Mouse (Mus musculus) spleen, adult 12 weeks (tissue): Measurements from ENCODE around the gene Lemd1.
A peak's percentile ranks its signal among the peaks of the same experiment; 100 is the strongest.
"Not testable (repeated sequence)": the region's sequence is repeated elsewhere in the genome, so short reads cannot be mapped to it uniquely, and the experiment has no call there.

Experiments
- DNase-seq: peaks from one replicate; pipeline ENCODE4 v3.0.0; 2022; ENCODE audit warnings: low spot score

Lemd1 gene

GRCm38 (mm10) chr1:132191093-132191785 lies at the start of gene Lemd1, which contains the start of gene AC124108.1:
Gene Lemd1 (plus strand): TSS chr1:132191431.
Gene AC124108.1 (plus strand): TSS chr1:132191457.
- no peak for DNase-seq

- DNase-seq: no peak
These were observed 49.5 kb upstream of the Lemd1 start for GRCm38 (mm10) chr1:132141753-132142152.

GRCm38 (mm10) chr1:132143079-132143478 lies 48.2 kb upstream of the Lemd1 start:
- DNase-seq: no peak

- DNase-seq: no peak
These were observed 47.5 kb upstream of the Lemd1 start for GRCm38 (mm10) chr1:132143730-132144129.

- DNase-seq: no peak
These were observed 47.0 kb upstream of the Lemd1 start for GRCm38 (mm10) chr1:132144223-132144622.

- DNase-seq: no peak
These were observed 46.4 kb upstream of the Lemd1 start for GRCm38 (mm10) chr1:132144837-132145236.

- DNase-seq: no peak
These were observed 45.1 kb upstream of the Lemd1 start for GRCm38 (mm10) chr1:132145973-132146685.

GRCm38 (mm10) chr1:132149410-132149809 lies 41.8 kb upstream of the Lemd1 start:
- DNase-seq: no peak

GRCm38 (mm10) chr1:132150171-132150570 lies 41.1 kb upstream of the Lemd1 start:
- no peak for DNase-seq

- no peak for DNase-seq
These were observed 40.2 kb upstream of the Lemd1 start for GRCm38 (mm10) chr1:132150817-132151601.

- no peak for DNase-seq
These were observed 39.3 kb upstream of the Lemd1 start for GRCm38 (mm10) chr1:132151908-132152307.

GRCm38 (mm10) chr1:132153086-132153690 lies 38.0 kb upstream of the Lemd1 start:
- no peak for DNase-seq

GRCm38 (mm10) chr1:132153691-132154090 lies 37.5 kb upstream of the Lemd1 start:
- DNase-seq: no peak

GRCm38 (mm10) chr1:132155737-132156136 lies 35.5 kb upstream of the Lemd1 start:
- peak; percentile 48 for DNase-seq

GRCm38 (mm10) chr1:132157016-132157781 lies 34.0 kb upstream of the Lemd1 start:
- peak; percentile 52 for DNase-seq

- DNase-seq: no peak
These were observed 33.4 kb upstream of the Lemd1 start for GRCm38 (mm10) chr1:132157808-132158207.

- DNase-seq: no peak
These were observed 32.5 kb upstream of the Lemd1 start for GRCm38 (mm10) chr1:132158741-132159140.

GRCm38 (mm10) chr1:132159681-132160080 lies 31.6 kb upstream of the Lemd1 start:
- DNase-seq: no peak

GRCm38 (mm10) chr1:132161211-132161880 lies 29.9 kb upstream of the Lemd1 start:
- no peak for DNase-seq

- not testable (repeated sequence) for DNase-seq
These were observed 28.6 kb upstream of the Lemd1 start for GRCm38 (mm10) chr1:132162618-132163017.
